Mouse (Mus musculus): ENCODE results near the gene Gpr39. TPM values are rescaled to one million over a fixed set of nuclear protein-coding genes. Genes with fewer than 3 reads are reported as not detected.
A peak's percentile ranks its signal among the peaks of the same experiment; 100 is the strongest.

The Gpr39 gene
- polyA plus RNA-seq, 1 experiment: 0.22 TPM

DNA sequence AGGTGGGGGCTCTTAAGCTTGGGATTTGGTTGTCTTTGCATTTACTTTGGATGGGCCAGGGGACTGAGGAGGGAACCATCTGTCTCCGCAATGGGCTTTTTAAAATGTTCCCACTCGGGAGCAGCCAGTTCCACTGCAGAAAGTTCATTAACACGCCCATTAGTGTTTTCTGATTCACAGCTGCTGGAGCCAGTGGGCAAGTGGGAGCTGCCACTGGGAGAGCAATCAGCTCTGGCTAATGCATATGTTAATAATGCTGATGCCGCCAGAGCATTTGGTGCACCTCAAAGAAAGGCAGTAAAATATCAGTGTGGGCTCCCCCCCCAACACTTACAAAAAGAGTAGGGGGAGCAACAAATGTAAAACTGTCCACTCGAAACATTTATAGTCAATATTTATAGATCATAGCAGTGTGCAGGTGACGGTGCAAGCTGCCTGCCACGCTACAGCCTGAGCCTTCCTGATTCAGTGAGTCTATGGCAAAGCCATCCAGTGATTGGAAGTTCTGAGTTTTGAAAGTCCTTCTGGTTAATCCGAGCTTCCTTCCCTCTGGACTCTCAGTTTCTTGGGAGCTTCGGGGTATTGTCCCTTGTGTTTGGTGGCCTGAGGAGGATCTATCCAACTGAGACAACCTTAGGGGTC is 136.5 kb downstream of the Gpr39 start:
- peak; percentile 46 for DNase-seq (ENCODE audit: low read depth)
- TF ChIP-seq CTCF (IDR thresholded peaks at IDR 0.05; ENCODE audit: borderline replicate concordance, extremely low read depth, insufficient read depth, insufficient read length) (no peak), POLR2A (IDR thresholded peaks at IDR 0.05; ENCODE audit: borderline replicate concordance, extremely low read depth, insufficient read depth, insufficient read length, poor library complexity, severe bottlenecking) (no peak)

DNA sequence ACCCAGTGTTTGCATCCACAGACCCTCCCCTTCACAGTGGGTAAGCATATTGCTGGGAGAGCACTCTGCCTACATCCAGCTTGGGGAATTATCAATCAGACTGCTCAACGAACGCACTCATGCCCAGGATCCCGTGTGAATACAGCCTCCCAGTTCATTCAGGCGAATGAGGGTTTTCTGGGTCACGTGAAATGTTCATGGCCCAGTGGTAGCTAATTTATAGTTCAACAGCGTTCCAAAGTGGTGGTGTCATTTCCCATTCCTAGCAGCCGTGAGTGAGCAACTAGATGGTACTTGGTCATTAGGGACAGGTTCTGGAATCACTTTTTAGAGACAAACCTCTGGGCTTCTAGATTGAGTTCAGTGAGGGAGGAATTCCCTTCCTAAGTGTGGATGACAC is 144.3 kb downstream of the Gpr39 start:
- no peak for DNase-seq (ENCODE audit: low read depth)
- TF ChIP-seq CTCF (IDR thresholded peaks at IDR 0.05; ENCODE audit: borderline replicate concordance, extremely low read depth, insufficient read depth, insufficient read length) (no peak), POLR2A (IDR thresholded peaks at IDR 0.05; ENCODE audit: borderline replicate concordance, extremely low read depth, insufficient read depth, insufficient read length, poor library complexity, severe bottlenecking) (no peak)

DNA sequence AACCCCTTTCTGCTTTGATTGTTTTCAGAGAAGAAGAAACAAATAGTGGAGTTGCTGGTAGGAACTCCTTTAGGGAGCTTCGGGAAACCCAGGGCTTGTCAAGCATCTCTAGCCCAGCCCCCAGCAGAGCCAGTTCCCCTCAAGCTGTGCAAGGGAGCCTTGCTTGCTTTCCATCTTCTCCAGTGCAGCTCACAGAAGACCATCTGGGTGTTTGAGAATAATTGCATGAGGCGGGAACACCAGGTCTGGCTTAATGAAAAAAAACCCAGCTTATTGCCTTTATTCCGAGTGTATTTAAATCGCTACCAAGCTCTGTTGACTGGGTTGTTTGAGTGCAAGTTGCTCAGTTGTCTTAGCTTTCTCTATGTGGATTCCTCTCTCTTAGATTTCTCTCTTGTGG is 146.8 kb downstream of the Gpr39 start:
- no peak for TF ChIP-seq POLR2A (IDR thresholded peaks at IDR 0.05; ENCODE audit: borderline replicate concordance, extremely low read depth, insufficient read depth, insufficient read length, poor library complexity, severe bottlenecking)
- TF ChIP-seq CTCF (IDR thresholded peaks at IDR 0.05; ENCODE audit: borderline replicate concordance, extremely low read depth, insufficient read depth, insufficient read length): no peak
- DNase-seq (ENCODE audit: low read depth): no peak

DNA sequence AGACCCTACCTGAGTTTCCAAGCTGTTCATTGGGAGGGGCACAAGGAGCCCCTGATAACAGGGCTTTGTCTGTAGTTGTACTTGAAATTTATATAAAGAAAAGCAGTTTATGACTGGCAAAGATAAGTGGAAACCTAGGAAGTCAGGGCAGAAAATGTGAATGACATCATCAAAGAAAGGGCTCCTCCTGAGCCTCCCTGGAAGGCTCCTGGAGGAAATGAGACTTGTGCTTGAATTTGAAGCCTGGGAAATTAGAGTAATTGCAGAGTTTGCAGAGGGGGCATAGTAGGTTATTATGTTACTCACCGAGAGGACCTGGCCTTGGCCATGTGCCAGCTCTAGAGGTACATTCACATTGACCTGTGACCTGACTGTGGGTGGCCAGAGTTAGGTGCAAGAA is 160.7 kb downstream of the Gpr39 start:
- no peak for TF ChIP-seq POLR2A (IDR thresholded peaks at IDR 0.05; ENCODE audit: borderline replicate concordance, extremely low read depth, insufficient read depth, insufficient read length, poor library complexity, severe bottlenecking)
- no peak for DNase-seq (ENCODE audit: low read depth)

DNA sequence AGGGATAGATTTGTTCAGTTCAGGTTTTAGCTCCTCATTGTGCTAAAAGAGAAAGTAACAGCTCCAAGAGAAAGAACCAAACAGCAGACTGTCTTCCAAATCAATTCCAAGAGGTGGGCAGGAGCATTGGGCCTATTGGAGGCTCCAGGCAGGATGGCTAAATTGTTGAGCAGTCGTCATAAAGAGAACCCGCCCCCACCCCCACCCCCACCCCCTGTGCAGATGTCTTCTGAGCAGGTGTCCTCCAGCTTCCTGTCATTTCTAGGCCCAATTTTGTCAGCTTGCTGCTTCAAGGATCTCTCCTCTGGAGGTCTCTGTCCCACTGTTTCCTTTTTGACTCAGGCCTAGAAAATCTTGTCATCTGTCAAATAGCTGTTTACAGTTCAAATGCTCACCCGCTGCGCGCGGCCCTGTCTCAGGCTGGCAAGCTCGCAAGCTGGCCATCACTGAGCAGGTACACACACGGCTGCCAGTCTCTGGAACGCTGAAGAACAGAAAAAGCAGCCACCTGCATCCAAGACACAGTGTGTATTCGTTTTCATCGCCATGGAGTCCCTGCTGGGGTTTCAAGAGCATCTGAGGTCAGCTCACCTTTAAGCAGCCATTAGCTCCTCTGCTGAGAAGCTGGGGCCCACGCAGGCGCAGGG is 163.1 kb downstream of the Gpr39 start:
- DNase-seq (ENCODE audit: low read depth): peak; percentile 65
- TF ChIP-seq POLR2A (IDR thresholded peaks at IDR 0.05; ENCODE audit: borderline replicate concordance, extremely low read depth, insufficient read depth, insufficient read length, poor library complexity, severe bottlenecking) (no peak), CTCF (IDR thresholded peaks at IDR 0.05; ENCODE audit: borderline replicate concordance, extremely low read depth, insufficient read depth, insufficient read length) (no peak)

DNA sequence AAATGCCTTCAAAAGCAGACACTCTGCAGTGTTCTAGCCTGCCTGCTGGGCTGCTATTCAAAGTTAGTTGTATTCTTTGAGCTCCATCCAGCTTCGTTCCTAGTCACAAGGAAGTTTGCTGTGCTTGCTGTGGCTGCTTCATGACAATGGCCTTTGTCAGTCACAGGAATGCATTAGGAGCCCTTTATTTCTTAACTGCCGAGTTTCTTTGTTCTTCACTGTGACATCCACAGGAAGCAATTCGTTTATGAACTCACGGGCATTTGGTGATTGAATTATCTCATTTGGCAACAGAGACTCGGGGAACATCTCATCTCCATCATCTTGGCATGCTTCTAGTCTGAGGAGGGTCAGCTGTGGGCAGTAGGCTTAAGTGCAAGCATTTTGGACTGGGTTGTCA is 177.9 kb downstream of the Gpr39 start:
- no peak for TF ChIP-seq CTCF (IDR thresholded peaks at IDR 0.05; ENCODE audit: borderline replicate concordance, extremely low read depth, insufficient read depth, insufficient read length)
- no peak for TF ChIP-seq POLR2A (IDR thresholded peaks at IDR 0.05; ENCODE audit: borderline replicate concordance, extremely low read depth, insufficient read depth, insufficient read length, poor library complexity, severe bottlenecking)
- DNase-seq (ENCODE audit: low read depth): peak; percentile 38

DNA sequence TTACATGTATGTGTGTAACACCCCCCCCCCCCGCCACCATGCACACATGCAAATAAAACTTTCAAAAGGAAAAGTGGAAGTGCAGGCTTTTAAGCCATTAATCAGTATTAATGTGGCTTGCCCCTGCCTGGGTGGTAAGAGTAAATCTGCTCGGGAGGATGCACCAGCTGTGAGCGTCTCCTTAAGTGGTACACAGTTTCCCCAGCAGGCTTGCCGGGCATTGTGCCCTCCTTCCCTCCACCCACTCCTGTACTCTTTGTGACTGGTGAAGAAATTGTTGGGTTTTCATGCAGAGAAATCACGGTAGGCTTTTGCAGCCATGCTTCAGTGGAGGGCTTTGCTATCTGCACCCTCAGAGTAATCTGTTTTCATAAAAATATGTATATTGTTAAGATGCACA is 181.8 kb downstream of the Gpr39 start:
- no peak for DNase-seq (ENCODE audit: low read depth)
- TF ChIP-seq CTCF (IDR thresholded peaks at IDR 0.05; ENCODE audit: borderline replicate concordance, extremely low read depth, insufficient read depth, insufficient read length): no peak

DNA sequence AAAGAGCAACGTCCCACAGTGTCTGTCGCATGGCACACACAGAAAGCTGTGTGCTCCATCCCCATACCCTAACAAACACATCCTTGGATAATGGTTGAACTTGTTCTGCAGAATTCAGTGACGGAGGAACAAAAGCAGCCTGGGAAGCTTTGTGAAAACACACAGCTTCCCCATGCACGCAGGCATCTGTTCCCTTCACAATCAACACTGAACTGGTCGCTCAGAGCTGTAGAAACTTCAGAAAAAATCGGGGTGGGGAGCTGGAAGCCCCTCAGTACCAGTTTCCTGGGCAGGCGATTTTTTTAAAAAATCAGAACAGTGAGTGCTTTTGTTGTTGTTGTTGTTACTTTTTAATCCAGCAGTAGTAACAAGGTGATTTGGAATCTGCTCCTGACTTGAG is 193.3 kb downstream of the Gpr39 start:
- TF ChIP-seq CTCF (IDR thresholded peaks at IDR 0.05; ENCODE audit: borderline replicate concordance, extremely low read depth, insufficient read depth, insufficient read length) (no peak), POLR2A (IDR thresholded peaks at IDR 0.05; ENCODE audit: borderline replicate concordance, extremely low read depth, insufficient read depth, insufficient read length, poor library complexity, severe bottlenecking) (no peak)
- DNase-seq (ENCODE audit: low read depth): peak; percentile 60

DNA sequence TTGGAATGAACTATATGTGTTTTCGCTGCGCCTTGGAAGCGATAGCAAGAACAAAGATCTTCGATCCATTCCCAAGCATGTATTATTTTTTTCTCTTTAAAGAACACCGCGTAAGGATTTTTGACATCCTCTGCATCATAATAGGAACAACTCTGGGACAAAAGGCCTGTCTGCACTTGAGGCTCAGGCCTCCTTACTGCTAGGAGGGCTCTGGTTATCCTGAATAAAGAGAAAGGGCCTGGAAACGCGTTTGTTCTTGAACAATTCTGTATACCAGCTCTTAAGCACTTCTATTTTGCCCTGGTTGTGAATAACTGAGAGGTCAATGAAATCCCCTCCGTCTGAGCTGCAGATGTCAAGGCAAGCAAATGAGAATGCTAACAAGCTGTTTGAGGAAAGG is 216.4 kb downstream of the Gpr39 start:
- peak; percentile 67 for DNase-seq (ENCODE audit: low read depth)
- TF ChIP-seq CTCF (IDR thresholded peaks at IDR 0.05; ENCODE audit: borderline replicate concordance, extremely low read depth, insufficient read depth, insufficient read length): no peak
- no peak for TF ChIP-seq POLR2A (IDR thresholded peaks at IDR 0.05; ENCODE audit: borderline replicate concordance, extremely low read depth, insufficient read depth, insufficient read length, poor library complexity, severe bottlenecking)

DNA sequence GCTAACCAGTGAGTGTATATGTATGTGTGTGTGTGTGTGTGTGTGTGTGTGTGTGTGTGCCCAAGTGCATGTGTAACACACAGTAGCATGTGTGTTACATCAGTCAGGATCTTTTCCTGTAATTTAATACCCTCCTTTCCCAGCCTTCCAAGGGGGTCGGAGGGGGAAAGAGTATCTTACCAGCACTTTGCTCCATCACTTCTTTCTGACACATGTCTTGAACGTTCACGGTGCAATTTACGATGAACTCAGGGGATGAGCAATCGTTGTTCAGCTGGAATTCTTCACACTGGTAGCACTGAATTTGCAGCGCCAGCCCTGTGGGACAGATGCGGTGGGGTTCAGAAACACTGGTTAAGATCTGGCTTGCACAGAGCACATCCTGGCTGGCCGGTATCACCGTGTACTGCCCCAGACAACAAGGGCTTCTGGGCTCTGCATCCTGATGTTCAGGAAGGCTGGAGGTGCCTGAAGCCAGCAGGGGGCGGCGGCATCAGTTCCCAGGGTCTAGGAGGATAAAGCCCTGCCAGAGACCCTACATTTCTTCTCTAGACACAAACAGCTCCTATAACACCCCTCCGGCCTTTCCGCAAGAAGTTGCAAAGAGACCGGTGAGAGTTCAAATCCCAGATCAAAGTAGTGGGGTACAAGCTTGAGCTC is 233.5 kb downstream of the Gpr39 start:
- TF ChIP-seq CTCF (IDR thresholded peaks at IDR 0.05; ENCODE audit: borderline replicate concordance, extremely low read depth, insufficient read depth, insufficient read length): peak; percentile 59; the same call in 1 of the 2 replicates
- TF ChIP-seq POLR2A (IDR thresholded peaks at IDR 0.05; ENCODE audit: borderline replicate concordance, extremely low read depth, insufficient read depth, insufficient read length, poor library complexity, severe bottlenecking): no peak
- peak; percentile 81 for DNase-seq (ENCODE audit: low read depth)

DNA sequence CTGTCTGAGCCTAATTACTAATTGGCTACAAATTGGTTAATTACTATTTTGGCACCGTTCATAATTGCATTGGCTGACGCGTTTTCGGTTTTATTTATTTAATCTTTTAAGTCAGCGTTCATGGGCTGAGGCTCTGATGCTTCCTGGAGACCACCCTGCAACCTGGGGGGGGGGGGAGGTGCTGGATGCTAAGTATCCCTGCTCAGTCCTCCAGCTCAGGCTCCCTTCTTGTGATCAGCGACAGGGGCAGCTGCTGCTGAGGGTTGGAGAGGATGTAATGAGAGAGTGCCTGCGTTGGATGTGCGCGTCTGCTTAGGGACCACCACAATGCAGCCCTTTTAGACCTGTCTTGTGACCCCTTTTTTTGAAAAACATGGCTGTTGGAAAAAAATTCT is 234.1 kb downstream of the Gpr39 start:
- peak; percentile 76 for DNase-seq (ENCODE audit: low read depth)
- no peak for TF ChIP-seq CTCF (IDR thresholded peaks at IDR 0.05; ENCODE audit: borderline replicate concordance, extremely low read depth, insufficient read depth, insufficient read length)
- TF ChIP-seq POLR2A (IDR thresholded peaks at IDR 0.05; ENCODE audit: borderline replicate concordance, extremely low read depth, insufficient read depth, insufficient read length, poor library complexity, severe bottlenecking): no peak

Data from brain, embryonic 14.5 days (tissue).